Mouse (Mus musculus): ENCODE measurements around the gene Selp.

DNA sequence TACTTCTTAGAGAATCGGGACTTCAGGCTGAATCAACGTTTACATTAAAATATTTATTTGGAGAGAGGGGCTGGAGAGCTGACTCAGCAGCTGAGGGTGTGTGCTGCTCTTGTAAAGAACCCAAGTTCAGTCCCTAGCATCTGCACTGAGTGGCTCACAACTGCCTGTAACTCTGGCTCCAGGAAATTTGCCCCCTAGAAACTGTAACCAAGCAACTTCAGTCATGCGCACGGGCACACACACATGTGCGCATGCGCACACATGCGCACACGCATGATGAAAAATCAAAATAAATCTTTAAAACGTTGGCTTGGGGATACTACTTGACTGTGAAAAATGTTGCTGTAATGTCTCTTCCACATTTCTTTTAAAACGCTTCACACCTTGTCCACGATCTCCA is 36.0 kb upstream of the Selp start:
- TF ChIP-seq POLR2A (IDR thresholded peaks at IDR 0.05; ENCODE audit: borderline replicate concordance, control insufficient read depth, low read depth, low read length) (no peak), CTCF (IDR thresholded peaks at IDR 0.05; ENCODE audit: control insufficient read depth, insufficient read depth, low read length) (no peak)
